10 mouse cellular contexts compared by ENCODE assay signal in genomic region chr16:6502219-6502618, GRCm38 (mm10).
DNase-seq lines count a peak whose midpoint lies in the region; ATAC-seq lines count a peak whose summit lies in the region.
"Had no signal": no experiment of that assay in that cellular context is flagged by ENCODE, and none has a peak within 500 bp of the region (broad histone marks: within the 10 kb centered on the region; RNA-seq: fewer than 3 reads in every experiment).

No protein-coding gene starts in this region.

- ATAC-seq in common myeloid progenitor, adult 5-6 weeks (replicated peaks; ENCODE audit: low read depth, poor library complexity, severe bottlenecking): peak; percentile 71; the same call in 1 of the 2 replicates
- ATAC-seq in limb, embryonic 11.5 days (ENCODE audit: insufficient number of reproducible peaks, low FRiP score, low TSS enrichment, low read depth): no peak

- peak; percentile 20 for DNase-seq in heart, postnatal 4 days
- DNase-seq in heart, adult 9 months (ENCODE audit: low spot score in 2 of 2): no peak
- DNase-seq in ovary, postnatal 36 days (ENCODE audit: low spot score): peak; percentile 8
- no peak for DNase-seq in ovary, postnatal 10 days (ENCODE audit: low spot score)
- DNase-seq in limb, embryonic 11.5 days (ENCODE audit: low spot score): peak; percentile 51
- DNase-seq in yolk sac, embryonic 10.5 days (ENCODE audit: low spot score): no peak
- no peak for DNase-seq in thymus, postnatal 10 days (ENCODE audit: low spot score in 2 of 2)

- H3K4me1 ChIP-seq in limb, embryonic 11.5 days (ENCODE audit: control insufficient read depth, insufficient read depth, low read length): no peaks in the 10 kb centered on the region
- H3K4me1 ChIP-seq: heart, embryonic 15.5 days; megakaryocyte, embryonic 14.5 days had no signal

- H3K27me3 ChIP-seq in limb, embryonic 11.5 days (ENCODE audit: control insufficient read depth, insufficient read depth, low read length): no peaks in the 10 kb centered on the region
- H3K27me3 ChIP-seq: heart, embryonic 15.5 days; megakaryocyte, embryonic 14.5 days had no signal

- no peaks in the 10 kb centered on the region for H3K9me3 ChIP-seq in limb, embryonic 11.5 days (ENCODE audit: control insufficient read depth, low read length)
- H3K9me3 ChIP-seq: heart, embryonic 15.5 days; megakaryocyte, embryonic 14.5 days had no signal

- H3K4me2 ChIP-seq in limb, embryonic 11.5 days (ENCODE audit: low read depth, severe bottlenecking): no peak overlapping the region
- H3K4me2 ChIP-seq: heart, embryonic 15.5 days had no signal

- H3K36me3 ChIP-seq in limb, embryonic 11.5 days (ENCODE audit: control insufficient read depth, insufficient read depth, low read length): no peaks in the 10 kb centered on the region
- H3K36me3 ChIP-seq: heart, embryonic 15.5 days had no signal

- no peak overlapping the region for H3K9ac ChIP-seq in limb, embryonic 11.5 days (ENCODE audit: low read length)
- H3K9ac ChIP-seq: heart, embryonic 15.5 days had no signal

- no peak overlapping the region for H3K4me3 ChIP-seq in limb, embryonic 11.5 days (ENCODE audit: low read depth, low read length)
- H3K4me3 ChIP-seq: heart, embryonic 15.5 days; megakaryocyte, embryonic 14.5 days had no signal

- no peak overlapping the region for H3K27ac ChIP-seq in limb, embryonic 11.5 days (replicated peaks; ENCODE audit: low read depth, low read length)
- H3K27ac ChIP-seq: heart, embryonic 15.5 days had no signal

- WGBS in limb, embryonic 11.5 days: 33% methylated on average over 8 of the region's 8 CpGs

Comparison
In these comparisons a context has a peak if more than half of its experiments do, and no peak if none do; other contexts are left out.
1. DNase-seq: peak in heart, postnatal 4 days (single experiment), ovary, postnatal 36 days (single experiment) and limb, embryonic 11.5 days (single experiment); none in heart, adult 9 months (0 of 2), ovary, postnatal 10 days (single experiment), yolk sac, embryonic 10.5 days (single experiment) and thymus, postnatal 10 days (0 of 2).